Mouse (Mus musculus) thymus, adult 18-20 months (tissue): ENCODE results near the gene Med20.
A peak's percentile ranks its signal among the peaks of the same experiment; 100 is the strongest.
"Not testable (repeated sequence)": the region's sequence is repeated elsewhere in the genome, so short reads cannot be mapped to it uniquely, and the experiment has no call there.

Experiments
- DNase-seq, 2 experiments: peaks; one replicate each; pipeline ENCODE4 v3.0.0; 2022; ENCODE audit warnings: mixed read lengths in 2 of 2

The Med20 gene

DNA sequence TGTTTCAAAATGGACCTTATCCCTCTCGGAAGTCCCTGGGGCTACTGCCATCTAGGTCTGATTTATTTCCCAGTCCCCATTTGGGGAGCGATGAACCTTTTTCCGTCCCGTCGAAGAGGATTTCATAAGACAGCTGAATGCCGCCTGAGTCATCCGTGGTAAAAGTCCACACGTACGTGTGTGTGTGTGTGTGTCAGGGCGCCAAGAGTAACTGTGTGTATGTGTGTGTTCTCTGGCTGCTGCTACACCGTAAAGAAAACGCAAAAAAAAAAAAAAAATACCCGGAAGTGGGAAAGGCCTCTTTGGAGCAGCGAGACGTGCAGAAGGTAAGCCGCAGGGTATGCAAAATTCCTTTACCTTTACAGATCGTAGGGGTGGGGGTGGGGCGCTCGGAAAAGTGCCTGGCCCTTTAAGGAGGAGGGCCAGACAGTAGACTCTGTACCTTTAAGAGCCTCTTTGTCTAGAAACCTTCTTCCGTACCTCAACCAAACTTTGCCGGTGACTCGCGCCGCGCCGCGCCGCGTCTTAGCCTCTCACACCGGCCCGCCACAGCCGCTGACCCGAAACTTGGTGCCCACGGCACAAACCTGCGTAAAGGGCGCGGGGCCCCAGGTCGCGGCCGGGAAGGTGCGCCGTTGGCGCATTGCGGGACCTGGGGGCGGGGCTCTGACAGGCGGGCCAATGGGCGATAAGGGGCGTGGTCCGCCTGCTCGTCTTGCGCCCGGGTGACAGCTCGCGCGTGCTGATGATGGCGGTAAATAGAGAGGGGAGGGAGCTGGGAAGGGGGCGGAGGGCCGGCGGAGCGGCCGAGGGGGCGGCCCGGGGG lies 17.7 kb downstream of the Med20 start:
- peak; percentile 88 to 90 for DNase-seq

DNA sequence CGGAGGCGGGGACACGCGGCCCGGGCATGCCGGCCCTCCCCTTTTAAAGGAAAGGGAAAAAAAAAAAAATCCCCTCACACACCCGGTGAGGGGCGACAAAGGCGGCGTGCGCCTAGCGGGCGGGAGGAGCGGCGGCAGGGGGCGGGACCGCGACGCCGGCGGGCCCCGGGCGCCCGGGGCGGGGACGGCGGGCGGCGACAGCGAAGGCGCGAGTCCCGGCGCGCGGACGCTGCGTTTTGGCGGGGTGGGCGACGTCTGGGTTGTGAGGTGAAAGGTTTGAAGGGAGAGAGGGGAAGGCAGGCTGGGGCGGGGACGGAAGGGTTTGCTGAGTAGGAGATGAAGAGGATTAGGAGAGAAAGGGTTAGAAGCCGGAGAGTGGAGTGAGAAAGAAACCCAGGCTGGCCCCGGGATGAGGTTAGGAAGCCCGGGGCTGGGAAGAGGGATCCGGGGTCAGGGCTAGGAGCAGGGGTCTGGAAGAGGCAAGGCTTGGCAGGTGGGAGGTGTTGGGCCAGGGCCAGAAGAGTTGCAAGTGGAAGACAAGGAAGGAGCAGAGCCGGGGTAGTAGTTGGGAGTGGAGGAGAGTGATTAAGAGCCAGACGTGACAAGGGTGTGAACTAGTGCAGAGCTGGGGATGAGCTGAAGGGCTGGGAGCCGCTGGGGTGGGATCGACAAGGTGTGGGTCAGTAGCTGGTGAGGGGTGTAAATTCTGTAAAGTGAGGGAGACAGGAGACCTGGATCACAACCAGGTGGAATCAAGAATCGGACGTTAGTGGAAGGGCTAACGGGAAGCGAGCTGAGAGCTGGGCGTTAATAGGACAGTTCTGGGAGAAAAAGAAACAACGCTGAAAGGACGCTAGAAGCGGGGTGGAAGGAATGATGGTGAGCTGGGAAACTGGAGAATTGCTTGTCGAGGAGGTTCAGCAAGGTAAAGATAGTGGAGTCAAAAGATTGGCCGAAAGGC lies 18.6 kb downstream of the Med20 start:
- peak in 1 of 2 experiments; percentile 51 for DNase-seq

GRCm38 (mm10) chr17:47630678-47631065 lies 19.3 kb downstream of the Med20 start, which contains the start of gene Usp49:
Gene Usp49 (plus strand): TSS chr17:47630690.
- DNase-seq: no peak

DNA sequence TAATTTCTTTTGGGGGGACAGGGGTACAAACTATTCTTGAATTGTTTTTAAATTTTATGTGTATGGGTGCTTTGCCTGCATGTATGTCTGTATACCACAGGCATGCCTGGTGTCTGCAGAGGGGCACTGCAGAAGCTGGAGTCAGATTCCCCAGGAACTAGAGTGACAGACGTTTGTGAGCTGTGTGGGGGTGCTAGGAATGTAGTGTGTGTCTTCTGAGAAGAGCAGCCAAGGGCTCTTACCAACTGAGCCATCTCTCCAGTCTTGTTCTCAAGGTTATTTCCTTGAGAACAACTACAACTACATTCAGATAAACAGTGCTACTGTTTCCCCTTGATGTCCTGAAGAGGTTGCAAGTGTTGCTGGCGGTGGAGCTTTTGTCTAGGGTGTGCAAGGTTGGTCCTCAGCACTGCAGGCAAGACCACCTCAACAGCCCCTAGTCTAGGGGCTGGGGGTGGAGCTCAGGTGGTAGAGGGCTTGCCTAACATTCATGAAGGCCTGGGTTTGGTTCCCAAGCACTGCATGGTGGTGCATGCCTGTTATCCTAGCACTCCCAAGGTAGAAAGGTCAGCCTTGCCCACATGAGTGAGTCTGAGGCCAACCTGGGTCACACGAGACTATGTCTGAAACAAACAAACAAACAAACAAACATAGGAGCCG lies 20.9 kb downstream of the Med20 start:
- DNase-seq: no peak

DNA sequence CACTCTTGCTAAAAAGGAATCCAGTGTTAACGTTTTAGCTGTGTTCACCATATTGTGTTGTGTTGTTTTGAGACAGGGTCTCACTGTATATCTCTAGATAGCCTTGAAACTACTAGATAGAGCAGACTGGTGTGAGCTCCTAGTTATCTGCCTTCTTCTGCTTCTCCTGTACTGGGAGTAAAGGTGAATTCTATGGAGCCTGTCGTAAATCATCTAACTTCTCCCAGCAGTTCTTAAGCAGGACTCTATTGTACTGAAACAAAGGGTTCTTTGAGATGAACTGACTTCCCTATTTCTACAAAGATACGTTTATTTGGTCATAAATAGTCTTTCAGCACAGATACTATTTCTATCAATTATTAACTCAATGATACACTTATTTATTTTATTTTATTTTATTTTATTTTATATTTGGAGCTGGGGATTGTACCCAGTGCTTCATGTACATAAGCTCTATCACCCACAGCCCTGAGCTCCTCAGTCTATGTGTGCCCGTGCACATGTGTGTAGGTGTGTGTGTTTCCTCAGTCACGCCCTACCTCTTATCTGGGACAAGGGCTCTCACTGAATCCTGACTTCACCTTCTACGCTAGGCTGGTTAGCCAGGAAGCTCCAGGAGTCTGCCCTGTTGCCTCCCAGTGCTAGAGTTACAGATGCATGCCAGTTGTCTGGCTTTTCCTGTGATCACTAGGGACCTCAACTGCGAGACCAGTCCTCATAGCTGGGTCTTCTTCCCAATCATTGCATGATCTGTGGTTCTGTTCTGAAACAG lies 22.8 kb downstream of the Med20 start:
- DNase-seq: no peak

GRCm38 (mm10) chr17:47642992-47643391 lies 31.6 kb downstream of the Med20 start:
- no peak for DNase-seq

DNA sequence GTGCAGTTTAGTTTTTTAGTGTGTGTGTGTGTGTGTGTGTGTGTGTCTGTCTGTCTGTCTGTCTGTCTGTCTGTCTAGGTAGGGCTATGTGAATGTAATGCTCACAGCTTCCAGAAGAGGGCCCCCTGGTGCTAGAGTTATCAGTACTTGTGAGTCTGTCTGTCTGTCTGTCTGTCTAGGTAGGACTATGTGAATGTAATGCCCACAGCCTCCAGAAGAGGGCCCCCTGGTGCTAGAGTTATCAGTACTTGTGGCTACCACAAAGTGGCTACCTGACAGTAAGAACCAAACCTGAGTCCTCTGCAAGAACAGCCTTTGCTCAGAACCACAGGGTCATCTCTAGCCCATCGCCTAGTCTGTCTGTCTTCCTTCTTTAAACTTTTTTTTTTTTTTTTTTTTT lies 35.3 kb downstream of the Med20 start:
- peak; percentile 11 to 43 for DNase-seq

DNA sequence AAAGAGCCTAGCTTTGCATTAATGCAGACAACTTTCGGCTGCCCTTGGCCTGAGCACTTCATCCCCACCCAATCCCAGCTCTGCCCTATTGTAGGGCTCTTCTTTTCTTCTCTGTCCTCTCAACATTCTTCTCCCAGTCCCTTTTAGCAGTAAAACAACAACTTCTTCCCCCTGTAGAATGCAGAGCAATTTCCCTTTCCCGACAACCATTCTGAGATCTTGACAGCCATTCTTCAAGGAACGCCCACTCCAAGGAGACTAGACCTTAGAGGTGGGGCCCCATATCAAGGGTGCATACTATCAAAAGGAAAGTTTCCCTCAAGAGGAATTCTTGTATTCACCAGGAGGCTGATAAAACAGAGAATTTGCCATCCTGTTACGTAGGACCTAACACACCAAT lies 37.6 kb downstream of the Med20 start:
- DNase-seq: no peak

DNA sequence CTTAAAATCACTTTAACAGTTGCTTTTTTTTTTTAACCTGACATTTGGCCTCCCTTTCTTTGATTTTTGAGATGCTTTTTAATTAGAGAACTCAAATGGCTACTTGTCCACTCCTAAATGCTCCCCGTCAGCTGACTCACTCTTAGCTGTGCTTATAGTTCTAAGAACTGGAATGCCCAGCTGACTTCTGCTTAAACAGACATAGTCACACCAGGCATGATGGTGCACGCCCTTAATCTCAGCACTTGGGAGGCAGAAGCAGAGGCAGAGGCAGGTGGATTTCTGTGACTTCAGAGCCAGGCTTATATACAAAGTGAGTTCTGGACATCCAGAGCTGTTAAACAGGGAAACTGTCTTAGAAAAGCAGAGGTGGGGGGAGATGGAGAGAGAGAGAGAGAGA lies 40.6 kb downstream of the Med20 start:
- DNase-seq: no peak

DNA sequence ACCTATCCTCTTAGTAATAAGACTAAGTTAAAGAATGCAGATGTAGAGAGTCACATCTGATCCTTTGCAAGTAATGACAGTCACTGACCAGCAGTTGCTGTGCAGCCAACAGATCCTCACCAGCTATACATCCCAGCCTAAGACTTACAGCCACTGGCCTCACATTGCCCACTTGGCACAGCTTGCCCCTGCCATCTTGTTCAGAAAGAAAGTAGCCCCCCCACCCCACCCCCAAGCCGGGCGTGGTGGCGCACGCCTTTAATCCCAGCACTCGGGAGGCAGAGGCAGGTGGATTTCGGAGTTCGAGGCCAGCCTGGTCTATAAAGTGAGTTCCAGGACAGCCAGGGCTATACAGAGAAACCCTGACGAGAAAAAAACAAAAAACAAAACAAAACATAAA lies 43.0 kb downstream of the Med20 start:
- not testable (repeated sequence) for DNase-seq

DNA sequence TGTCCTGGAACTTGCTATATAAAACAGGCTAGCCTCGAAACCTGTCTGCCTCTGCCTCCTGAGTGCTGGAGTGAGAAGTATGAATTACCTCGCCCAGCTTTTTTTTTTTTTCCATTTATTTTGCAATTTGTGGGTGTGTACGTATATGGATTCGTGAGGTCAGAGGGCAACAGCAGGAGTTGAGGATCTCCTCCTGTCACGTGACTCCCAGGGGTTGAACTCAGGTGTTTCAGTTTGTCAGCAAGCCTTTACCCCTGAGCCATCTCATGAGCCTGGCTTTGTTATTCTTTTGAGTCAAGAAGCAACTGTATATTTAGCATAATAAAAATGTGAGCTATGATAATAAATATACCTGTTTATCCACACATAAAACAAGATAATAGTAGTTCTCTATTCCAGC lies 44.3 kb downstream of the Med20 start:
- DNase-seq: no peak

- DNase-seq: no peak
Measured at GRCm38 (mm10) chr17:47657901-47658300, 46.5 kb downstream of the Med20 start.

DNA sequence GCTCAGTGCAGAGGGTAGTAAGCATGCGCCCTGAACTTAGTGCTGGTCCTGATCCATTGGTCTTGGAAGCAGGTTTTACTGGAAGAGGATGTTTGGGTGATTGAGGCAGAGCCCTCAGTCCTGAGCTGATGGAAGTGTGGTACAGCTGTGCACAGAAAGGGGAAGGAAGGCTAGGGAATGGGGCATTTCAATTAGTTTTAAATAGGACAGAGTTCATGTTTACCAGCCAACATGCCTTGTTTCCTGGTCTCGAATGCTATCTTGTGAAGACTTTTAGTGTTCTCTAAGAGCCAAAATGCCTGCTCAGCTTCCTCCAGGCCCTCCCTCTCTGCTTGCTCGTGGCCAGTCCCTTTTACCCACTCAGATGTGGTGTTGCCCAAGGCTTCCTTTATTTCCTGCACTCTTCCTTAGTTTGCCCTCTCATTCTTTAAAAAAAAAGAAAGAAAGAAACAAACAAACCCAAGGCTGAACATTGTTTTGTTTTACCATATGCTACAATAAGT lies 47.4 kb downstream of the Med20 start:
- DNase-seq: no peak

GRCm38 (mm10) chr17:47663009-47663713 lies 51.8 kb downstream of the Med20 start:
- no peak for DNase-seq

GRCm38 (mm10) chr17:47664474-47664873 lies 53.1 kb downstream of the Med20 start:
- DNase-seq: no peak

- DNase-seq: no peak
Measured at GRCm38 (mm10) chr17:47669166-47669565, 57.8 kb downstream of the Med20 start.

DNA sequence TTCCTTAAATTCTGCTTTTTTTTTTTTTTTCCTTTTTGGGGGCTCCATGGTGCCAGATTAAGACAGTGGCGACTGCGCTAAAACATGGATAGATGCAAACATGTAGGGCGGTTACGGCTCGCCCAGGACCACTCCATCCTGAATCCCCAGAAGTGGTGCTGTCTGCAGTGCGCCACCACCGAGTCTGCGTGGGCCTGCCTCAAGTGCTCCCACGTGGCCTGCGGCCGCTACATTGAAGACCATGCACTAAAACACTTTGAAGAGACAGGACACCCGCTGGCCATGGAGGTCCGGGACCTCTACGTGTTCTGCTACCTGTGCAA lies 60.6 kb downstream of the Med20 start:
- DNase-seq: no peak

GRCm38 (mm10) chr17:47672311-47673111 lies 61.1 kb downstream of the Med20 start:
- no peak for DNase-seq
